Mouse (Mus musculus) CD8-positive naive resting alpha-beta T cell, adult 2 months (primary cell): ENCODE data around the gene Olfr480.

ENCODE experiments used
- DNase-seq, 2 experiments: peaks; one replicate each; pipeline ENCODE4 v3.0.0; 2022; ENCODE audit warnings: low read depth in 2 of 2, low spot score in 2 of 2

Gene Olfr480

GRCm38 (mm10) chr7:108067246-108067645 is at the start of gene Olfr480:
Olfr480 (minus strand) TSS chr7:108067346.
- no peak for DNase-seq

- DNase-seq, result no peak
These were observed 33.4 kb upstream of the Olfr480 start, which contains the start of gene Olfr483 for GRCm38 (mm10) chr7:108100549-108100948. Olfr483 (plus strand) TSS chr7:108100849.

GRCm38 (mm10) chr7:108097486-108097885 is 30.3 kb upstream of the Olfr480 start, which contains the start of gene Olfr482:
Olfr482 (minus strand) TSS chr7:108097586.
- DNase-seq, result no peak

GRCm38 (mm10) chr7:108079555-108079954 is 12.4 kb upstream of the Olfr480 start, which contains the start of gene Olfr481:
Olfr481 (plus strand) TSS chr7:108079855.
- no peak for DNase-seq

GRCm38 (mm10) chr7:108050393-108050792 is 16.8 kb downstream of the Olfr480 start, which contains the start of gene Olfr479:
Olfr479 (plus strand) TSS chr7:108050693.
- DNase-seq, result no peak

GRCm38 (mm10) chr7:108033889-108034288 is 33.3 kb downstream of the Olfr480 start, which contains the start of gene Olfr478:
Olfr478 (minus strand) TSS chr7:108033989.
- no peak for DNase-seq
